Mouse (Mus musculus) forebrain, embryonic 16.5 days (tissue): Measurements from ENCODE around the gene Gnl2. TPM values are rescaled to one million over a fixed set of nuclear protein-coding genes. Genes with fewer than 3 reads are reported as not detected.

Experiments used
- ATAC-seq: fragments of 200-750 bp; cut with Nextera tagmentation; 2 replicates; pipeline ENCODE4 v1.8.0; 2017; ENCODE audit warnings: mild to moderate bottlenecking, moderate library complexity
- H3K27ac ChIP-seq: fragments of 300-500 bp; sonication (generic); 2 replicates; pipeline ENCODE4 v1.5.1; 2014; ENCODE audit warnings: low read length, control low read depth
- H3K27me3 ChIP-seq: fragments of 300-500 bp; sonication (generic); replicated peaks from 2 replicates; pipeline ENCODE4 v1.6.1; 2014; ENCODE audit warnings: low read length; ENCODE audit not compliant: control insufficient read depth, insufficient read depth
- H3K36me3 ChIP-seq: fragments of 300-500 bp; sonication (generic); 2 replicates; pipeline ENCODE4 v1.6.1; 2014; ENCODE audit not compliant: control insufficient read depth, insufficient read depth
- H3K4me1 ChIP-seq: fragments of 300-500 bp; sonication (generic); replicated peaks from 2 replicates; pipeline ENCODE4 v1.6.1; 2014; ENCODE audit warnings: low read length; ENCODE audit not compliant: control insufficient read depth, insufficient read depth
- H3K4me2 ChIP-seq: fragments of 300-500 bp; sonication (generic); 2 replicates; pipeline ENCODE4 v1.6.1; 2014; ENCODE audit warnings: mild to moderate bottlenecking, low read length, control low read depth
- H3K4me3 ChIP-seq: fragments of 300-500 bp; sonication (generic); replicated peaks from 2 replicates; pipeline ENCODE4 v1.5.1; 2014; ENCODE audit warnings: mild to moderate bottlenecking, low read length, control low read depth
- H3K9ac ChIP-seq: fragments of 300-500 bp; sonication (generic); replicated peaks from 2 replicates; pipeline ENCODE4 v1.6.1; 2014; ENCODE audit warnings: low read depth, low read length, control low read depth
- H3K9me3 ChIP-seq: fragments of 300-500 bp; sonication (generic); 2 replicates; pipeline ENCODE4 v1.6.1; 2016; ENCODE audit warnings: low read length; ENCODE audit not compliant: control insufficient read depth
- WGBS: fragments of 180-500 bp; shearing (Covaris S2); extraction: QIAGEN DNeasy Blood & Tissue Kit; methylation state at CpG from one replicate; pipeline ENCODE4 v1.1.7; 2014; 5-methylcytosine and 5-hydroxymethylcytosine counted together
- polyA plus RNA-seq: library from polyadenylated mRNA; unstranded; fragments of >200 nt; fragmentation: Nextera tagmentation; extraction: Ambion mirVana; gene quantifications from 2 replicates; pipeline ENCODE4 v1.2.1, GENCODE M21; 2015

Gnl2 gene
- polyA plus RNA-seq, 1 experiment from 2014 or later: 107 TPM

DNA sequence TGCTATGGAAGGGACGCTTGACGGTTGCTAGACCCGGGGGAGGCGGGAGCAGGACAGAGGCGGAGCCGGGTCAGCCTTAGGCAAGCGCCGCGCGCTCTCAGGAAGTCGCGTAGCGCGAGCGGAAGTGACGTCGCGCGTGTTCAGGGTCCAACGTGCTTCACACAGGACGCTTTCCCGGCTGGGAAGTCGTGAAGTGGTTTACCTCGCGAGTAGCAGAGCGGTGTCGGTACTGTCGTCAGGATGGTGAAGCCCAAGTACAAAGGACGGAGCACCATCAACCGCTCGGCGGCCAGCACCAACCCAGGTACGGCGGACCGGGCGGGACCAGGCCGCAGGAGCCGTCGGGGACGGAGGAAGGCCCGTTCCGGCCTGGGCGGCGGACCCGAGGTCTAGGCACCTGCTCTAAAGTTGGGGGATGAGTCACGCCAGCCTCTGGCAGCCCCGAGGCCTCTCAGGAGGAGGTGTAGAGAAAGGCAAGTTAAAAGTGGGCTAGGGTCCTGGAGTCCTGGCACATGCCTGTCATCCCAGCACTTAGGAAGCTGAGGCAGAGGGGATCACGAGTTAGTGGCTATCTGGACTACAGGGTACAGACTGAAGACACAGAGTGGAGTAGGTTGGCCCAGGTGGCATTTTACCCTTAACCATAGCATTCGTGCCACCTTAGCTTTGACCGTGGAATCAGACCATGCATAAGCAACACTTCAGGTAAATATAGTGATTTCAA is 13.7 kb downstream of the Gnl2 start:
- Histone ChIP-seq H3K36me3 (peaks cover 2% of the 10 kb centered on the region; the same call in 1 of the 2 replicates), H3K27ac (peak overlapping the region; percentile 54), H3K4me2 (peak overlapping the region; percentile 98), H3K9ac (peak overlapping the region; percentile 88), H3K4me1 (peaks cover 16% of the 10 kb centered on the region), H3K4me3 (peak overlapping the region; percentile 73), H3K27me3 (0 out of 2 replicates have a peak, but pooled peaks cover 3% of the 10 kb centered on the region), H3K9me3 (no peaks in the 10 kb centered on the region)
- under 1% methylated on average over 50 of the region's 50 CpGs for WGBS
- peak; percentile 99 for ATAC-seq

DNA sequence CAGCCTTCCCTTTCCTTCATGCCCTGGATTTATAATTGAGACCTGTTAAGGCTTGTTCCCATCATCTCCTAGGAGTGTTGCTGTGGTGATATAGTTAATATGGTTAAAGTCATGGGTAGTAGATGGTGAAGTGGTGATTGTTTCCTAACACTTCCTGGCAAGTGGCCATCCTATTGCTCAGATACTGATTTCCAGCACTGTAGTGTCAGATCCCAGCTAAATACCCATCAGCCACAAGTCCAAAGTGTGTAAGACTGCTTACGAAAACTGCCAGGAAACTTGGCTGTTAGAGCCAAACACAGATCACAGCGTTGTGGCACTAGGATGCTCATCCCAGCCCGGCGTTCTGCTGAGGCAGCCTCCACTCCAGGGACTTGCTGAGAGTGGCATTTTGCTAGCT is 18.0 kb downstream of the Gnl2 start:
- no peak for ATAC-seq
- Histone ChIP-seq H3K9me3 (no peaks in the 10 kb centered on the region), H3K36me3 (peaks cover 10% of the 10 kb centered on the region; the same call in 1 of the 2 replicates), H3K27ac (no peak overlapping the region), H3K27me3 (no peaks in the 10 kb centered on the region), H3K4me3 (no peak overlapping the region), H3K4me2 (no peak overlapping the region), H3K4me1 (peaks cover 14% of the 10 kb centered on the region), H3K9ac (no peak overlapping the region)
- 84% methylated on average over 4 of the region's 4 CpGs for WGBS

DNA sequence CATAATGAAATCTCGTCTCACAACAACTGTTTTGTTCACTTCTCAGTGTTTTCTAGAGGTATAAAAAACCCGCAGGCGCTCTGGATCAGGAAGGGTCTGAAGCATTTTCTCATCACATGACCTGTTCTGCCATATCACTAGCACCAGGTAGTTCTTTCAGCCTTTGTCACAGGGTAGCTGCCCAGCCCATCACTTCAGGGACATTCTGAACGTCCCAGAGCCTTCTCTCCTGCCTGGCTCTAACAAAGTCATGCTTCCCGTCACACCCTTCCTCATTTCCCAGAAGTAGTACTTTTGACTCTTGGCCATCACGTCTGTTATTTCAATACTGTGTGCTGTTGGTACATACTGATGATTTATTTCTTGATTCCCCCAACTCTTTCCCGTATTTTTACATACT is 28.1 kb downstream of the Gnl2 start:
- WGBS: 88% methylated on average over 7 of the region's 7 CpGs
- H3K4me1 ChIP-seq: no peaks in the 10 kb centered on the region

DNA sequence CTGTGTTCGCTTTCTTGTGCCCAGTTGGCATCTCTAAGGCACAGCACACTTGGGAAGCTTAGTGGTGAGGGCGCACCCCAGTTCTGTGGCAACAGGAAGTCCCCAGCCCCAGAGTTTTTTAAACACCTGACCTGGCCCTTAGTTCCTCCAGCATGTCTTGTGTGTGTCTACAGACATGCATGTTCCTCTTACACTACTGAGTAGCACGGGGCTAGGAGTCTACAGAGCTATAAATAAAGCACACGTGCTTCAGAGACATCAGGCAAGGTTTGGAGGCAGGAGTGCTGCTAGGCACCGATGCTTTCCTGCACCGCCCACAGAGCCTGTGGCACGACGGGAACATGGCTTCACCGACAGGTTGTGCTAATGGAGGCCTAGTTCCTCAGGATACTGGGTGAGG is 39.0 kb downstream of the Gnl2 start:
- 91% methylated on average over 9 of the region's 9 CpGs for WGBS
- peaks cover 30% of the 10 kb centered on the region for H3K36me3 ChIP-seq
- no peak overlapping the region for H3K4me2 ChIP-seq
- no peak overlapping the region for H3K4me3 ChIP-seq
- peaks cover 5% of the 10 kb centered on the region; the same call in 1 of the 2 replicates for H3K4me1 ChIP-seq
- H3K27ac ChIP-seq: no peak overlapping the region
- H3K9me3 ChIP-seq: no peaks in the 10 kb centered on the region
- ATAC-seq: no peak
- no peak overlapping the region for H3K9ac ChIP-seq
- H3K27me3 ChIP-seq: no peaks in the 10 kb centered on the region

More for the DNA sequence above, 28.1 kb downstream of the Gnl2 start:
- Histone ChIP-seq H3K9ac (no peak overlapping the region), H3K4me3 (no peak overlapping the region), H3K4me2 (no peak overlapping the region), H3K27me3 (no peaks in the 10 kb centered on the region), H3K9me3 (no peaks in the 10 kb centered on the region), H3K36me3 (peaks cover 48% of the 10 kb centered on the region), H3K27ac (no peak overlapping the region)
- no peak for ATAC-seq

DNA sequence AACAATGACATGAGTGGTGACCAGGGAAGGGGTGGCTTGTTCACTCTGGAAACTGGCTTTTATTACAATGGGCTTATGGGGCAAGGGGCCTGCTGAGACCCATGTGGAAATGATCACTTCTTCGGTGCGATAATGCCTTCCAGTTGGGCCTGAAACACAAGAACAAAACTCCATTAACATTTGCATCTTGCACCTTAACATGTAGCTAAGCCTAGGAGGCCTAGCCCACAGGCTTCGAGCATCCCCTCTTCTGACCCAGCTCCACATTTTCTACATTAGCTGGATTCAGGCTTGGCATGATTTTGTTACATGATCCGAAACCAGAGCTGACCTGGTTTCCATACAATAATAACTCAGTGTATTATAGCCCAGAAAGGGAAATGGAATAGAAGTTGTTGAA is 40.1 kb downstream of the Gnl2 start:
- H3K4me2 ChIP-seq: no peak overlapping the region
- WGBS: 93% methylated on average over 4 of the region's 4 CpGs
- no peak for ATAC-seq
- H3K36me3 ChIP-seq: peaks cover 30% of the 10 kb centered on the region
- H3K9me3 ChIP-seq: no peaks in the 10 kb centered on the region
- no peak overlapping the region for H3K27ac ChIP-seq
- H3K9ac ChIP-seq: no peak overlapping the region
- H3K4me3 ChIP-seq: no peak overlapping the region
- no peaks in the 10 kb centered on the region for H3K27me3 ChIP-seq
- H3K4me1 ChIP-seq: peaks cover 5% of the 10 kb centered on the region; the same call in 1 of the 2 replicates

DNA sequence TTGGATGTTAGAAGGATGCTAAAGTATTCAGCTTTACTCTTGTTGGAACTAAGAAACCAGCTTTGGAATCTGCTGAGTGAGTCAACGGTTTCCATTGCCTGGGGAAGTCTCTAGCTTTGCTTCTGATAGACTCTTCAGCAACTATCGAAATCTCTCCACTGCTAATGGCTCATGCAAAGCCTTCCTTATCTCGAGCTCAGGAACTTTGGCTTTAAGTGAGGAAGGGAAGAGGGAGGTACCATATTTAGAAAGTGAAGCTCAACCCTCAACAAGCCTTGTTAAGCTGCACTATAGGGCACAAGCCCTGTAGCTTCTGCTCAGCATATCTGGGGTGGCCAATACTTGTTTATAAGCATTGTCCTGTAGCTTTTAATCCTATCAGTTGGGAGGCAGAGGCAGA is 40.9 kb downstream of the Gnl2 start:
- Histone ChIP-seq H3K27ac (no peak overlapping the region), H3K4me1 (peaks cover 5% of the 10 kb centered on the region; the same call in 1 of the 2 replicates), H3K4me3 (no peak overlapping the region), H3K36me3 (peaks cover 30% of the 10 kb centered on the region), H3K4me2 (no peak overlapping the region), H3K9me3 (no peaks in the 10 kb centered on the region), H3K27me3 (no peaks in the 10 kb centered on the region), H3K9ac (no peak overlapping the region)
- WGBS: 57% methylated on average over 3 of the region's 3 CpGs
- no peak for ATAC-seq

DNA sequence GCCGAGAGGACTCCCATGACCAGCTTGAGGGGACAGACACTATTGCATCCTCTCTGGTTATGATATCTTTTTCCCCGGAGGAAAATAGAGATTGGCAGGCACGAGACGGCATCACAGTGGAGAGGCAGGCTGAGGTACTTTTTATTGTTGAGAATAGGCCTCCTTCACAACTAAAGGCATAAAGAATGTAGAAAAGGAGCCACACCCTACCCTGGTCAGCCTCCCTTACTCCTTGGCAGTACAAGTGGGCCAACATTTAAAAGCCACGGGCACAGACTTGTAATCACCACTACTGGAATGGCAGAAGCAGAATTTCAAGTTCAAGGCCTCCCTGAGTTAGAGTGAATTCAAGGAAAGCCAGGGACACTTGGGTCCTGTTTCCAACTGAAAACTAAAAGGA is 41.6 kb downstream of the Gnl2 start:
- 54% methylated on average over 5 of the region's 5 CpGs for WGBS
- Histone ChIP-seq H3K9me3 (no peaks in the 10 kb centered on the region), H3K36me3 (peaks cover 25% of the 10 kb centered on the region), H3K27ac (no peak overlapping the region), H3K4me3 (no peak overlapping the region), H3K4me2 (no peak overlapping the region), H3K9ac (no peak overlapping the region), H3K4me1 (peaks cover 5% of the 10 kb centered on the region; the same call in 1 of the 2 replicates), H3K27me3 (no peaks in the 10 kb centered on the region)
- ATAC-seq: no peak

DNA sequence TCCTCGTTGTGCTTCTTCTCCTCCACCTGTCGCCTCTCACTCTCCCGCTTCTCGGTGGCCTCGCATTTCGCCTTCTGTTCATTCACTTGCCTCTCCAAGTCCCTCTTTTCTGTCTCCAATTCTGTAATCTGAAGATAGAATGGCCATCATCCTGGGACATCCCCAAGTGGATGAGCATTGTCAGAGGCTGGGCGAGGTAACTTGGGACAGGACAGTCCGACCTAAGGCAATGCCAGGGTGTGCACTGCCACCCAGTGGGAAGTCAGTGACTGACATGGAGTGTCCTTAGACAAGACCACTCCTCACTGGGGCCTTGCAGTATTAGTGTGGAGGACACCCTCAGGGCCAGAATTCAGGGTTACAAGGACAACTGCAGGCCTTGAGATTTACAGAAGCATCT is 42.6 kb downstream of the Gnl2 start:
- Histone ChIP-seq H3K4me2 (peak overlapping the region; percentile 38), H3K9me3 (no peaks in the 10 kb centered on the region), H3K4me3 (0 out of 2 replicates have a peak overlapping the region, but pooled peaks have one; percentile 5), H3K9ac (0 out of 2 replicates have a peak overlapping the region, but pooled peaks have one; percentile 11), H3K27me3 (no peaks in the 10 kb centered on the region), H3K4me1 (peaks cover 5% of the 10 kb centered on the region; the same call in 1 of the 2 replicates), H3K36me3 (peaks cover 17% of the 10 kb centered on the region), H3K27ac (no peak overlapping the region)
- whole genome bisulfite sequencing: 3% methylated on average over 8 of the region's 8 CpGs
- peak; percentile 75 for ATAC-seq

DNA sequence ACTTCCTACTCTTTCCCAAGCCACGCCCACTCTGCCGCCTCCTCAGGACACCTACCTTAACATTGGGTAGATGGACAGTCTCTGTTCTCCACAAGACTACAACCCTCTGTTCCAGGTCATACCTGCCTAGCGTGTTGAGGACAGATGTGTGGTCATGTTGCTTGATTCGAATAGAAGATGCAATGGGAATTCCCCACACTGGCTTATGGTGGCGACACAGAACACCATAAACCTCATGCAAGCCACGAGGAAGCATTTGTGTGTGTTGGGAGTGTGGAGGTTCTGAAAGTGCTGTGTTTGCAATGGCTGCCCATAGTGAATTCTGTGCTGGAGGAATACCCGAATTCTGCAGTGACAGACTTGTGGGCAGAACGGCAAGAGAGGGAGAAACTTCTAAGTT is 47.4 kb downstream of the Gnl2 start:
- no peak overlapping the region for H3K9ac ChIP-seq
- no peaks in the 10 kb centered on the region for H3K36me3 ChIP-seq
- no peaks in the 10 kb centered on the region for H3K9me3 ChIP-seq
- H3K27me3 ChIP-seq: no peaks in the 10 kb centered on the region
- peaks cover 19% of the 10 kb centered on the region for H3K4me1 ChIP-seq
- no peak for ATAC-seq
- no peak overlapping the region for H3K27ac ChIP-seq
- WGBS: 75% methylated on average over 8 of the region's 8 CpGs
- no peak overlapping the region for H3K4me3 ChIP-seq
- H3K4me2 ChIP-seq: no peak overlapping the region
